8 mouse cellular contexts compared by ENCODE assay signal in the genomic region with DNA sequence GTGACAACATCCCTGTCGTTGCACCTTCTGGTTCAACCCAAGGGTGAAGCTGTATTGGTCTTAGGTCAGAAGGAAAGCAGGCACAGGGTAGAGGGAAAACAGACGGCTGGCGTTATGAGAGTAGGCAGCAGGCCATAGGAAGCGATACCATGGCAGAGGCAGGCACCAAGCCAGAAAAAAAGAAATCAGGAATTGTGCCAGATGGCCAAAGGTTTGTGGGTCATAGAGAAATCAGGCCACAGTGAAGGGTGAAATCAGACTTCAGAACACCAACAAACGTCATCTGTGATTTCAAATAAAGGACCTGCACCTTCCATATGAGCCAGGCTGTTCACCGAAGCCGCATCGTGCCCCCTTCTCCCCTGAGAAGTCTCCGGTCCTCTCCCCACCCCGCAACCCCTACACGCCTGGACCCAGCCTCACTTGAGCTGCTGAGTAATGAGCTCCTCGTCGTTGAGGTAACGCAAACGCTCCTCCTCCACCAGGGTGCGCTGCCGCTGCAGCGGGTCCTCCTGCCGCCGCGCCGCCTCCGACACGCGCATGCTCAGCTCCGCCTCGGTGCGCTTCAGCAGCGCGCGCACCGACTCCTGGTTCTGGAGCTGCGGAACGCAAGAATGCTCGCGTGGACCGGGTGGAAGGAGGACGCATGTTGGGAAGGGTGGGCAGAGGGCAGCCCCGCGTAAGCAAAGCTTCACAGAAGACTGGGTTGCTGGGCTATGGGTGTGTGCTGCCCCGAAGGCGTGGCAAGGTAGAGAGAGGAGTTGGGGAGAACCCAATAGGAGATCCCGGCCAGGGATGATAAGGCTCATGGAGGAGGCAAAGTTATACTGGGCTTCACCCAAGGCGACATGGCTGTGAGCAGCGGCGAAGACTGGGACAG. TPM values are rescaled to one million over a fixed set of nuclear protein-coding genes. Genes with fewer than 3 reads are reported as not detected.
DNase-seq lines count a peak whose midpoint lies in the region; ATAC-seq and TF ChIP-seq lines count a peak whose summit lies in the region.

No protein-coding gene starts in this region.

- TF ChIP-seq CTCF in ES-Bruce4 (IDR thresholded peaks at IDR 0.05; ENCODE audit: low read depth, low read length): peak; percentile 97
- TF ChIP-seq CTCF in heart, postnatal 0 days (IDR thresholded peaks at IDR 0.05; ENCODE audit: low read depth): peak; percentile 97
- TF ChIP-seq CTCF in stomach, postnatal 0 days (IDR thresholded peaks at IDR 0.05; ENCODE audit: low read depth): peak; percentile 98

- no peaks in the 10 kb centered on the region for H3K36me3 ChIP-seq in ES-Bruce4 (ENCODE audit: control insufficient read depth, insufficient read depth, low read length, poor library complexity, severe bottlenecking)
- peaks cover 15% of the 10 kb centered on the region; the same call in 1 of the 2 replicates for H3K36me3 ChIP-seq in forebrain, embryonic 12.5 days (replicated peaks)
- H3K36me3 ChIP-seq in heart, postnatal 0 days (replicated peaks; ENCODE audit: control insufficient read depth, insufficient read depth, low read length): no peaks in the 10 kb centered on the region
- H3K36me3 ChIP-seq in liver, embryonic 15.5 days (replicated peaks): no peaks in the 10 kb centered on the region
- H3K36me3 ChIP-seq in neural tube, embryonic 12.5 days: peaks cover 12% of the 10 kb centered on the region; the same call in 1 of the 2 replicates
- H3K36me3 ChIP-seq in stomach, postnatal 0 days (ENCODE audit: control insufficient read depth, insufficient read depth, low read length): no peaks in the 10 kb centered on the region

- H3K27ac ChIP-seq in ES-Bruce4 (ENCODE audit: insufficient read depth, low read length): no peak overlapping the region
- H3K27ac ChIP-seq in forebrain, embryonic 12.5 days: no peak overlapping the region
- H3K27ac ChIP-seq in heart, postnatal 0 days (ENCODE audit: low read depth): no peak overlapping the region
- no peak overlapping the region for H3K27ac ChIP-seq in liver, embryonic 15.5 days (replicated peaks)
- no peak overlapping the region for H3K27ac ChIP-seq in neural tube, embryonic 12.5 days
- no peak overlapping the region for H3K27ac ChIP-seq in stomach, postnatal 0 days (replicated peaks)

- H3K4me1 ChIP-seq in ES-Bruce4 (ENCODE audit: control insufficient read depth, insufficient read depth, low read length): no peaks in the 10 kb centered on the region
- peaks cover 45% of the 10 kb centered on the region for H3K4me1 ChIP-seq in forebrain, embryonic 12.5 days
- no peaks in the 10 kb centered on the region for H3K4me1 ChIP-seq in heart, postnatal 0 days (ENCODE audit: control insufficient read depth, insufficient read depth)
- peaks cover 29% of the 10 kb centered on the region for H3K4me1 ChIP-seq in liver, embryonic 15.5 days (replicated peaks)
- peaks cover 29% of the 10 kb centered on the region for H3K4me1 ChIP-seq in neural tube, embryonic 12.5 days
- peaks cover 3% of the 10 kb centered on the region; the same call in 1 of the 2 replicates for H3K4me1 ChIP-seq in stomach, postnatal 0 days (replicated peaks; ENCODE audit: control insufficient read depth, insufficient read depth)

- peak; percentile 37; the same call in 1 of the 2 replicates for TF ChIP-seq EP300 in ES-Bruce4 (IDR thresholded peaks at IDR 0.05; ENCODE audit: insufficient read depth, low read depth, low read length)
- TF ChIP-seq EP300 in heart, postnatal 0 days (IDR thresholded peaks at IDR 0.05; ENCODE audit: low read depth): no peak
- TF ChIP-seq EP300 in stomach, postnatal 0 days (optimal IDR thresholded peaks at IDR 0.05): no peak

- H3K9me3 ChIP-seq in ES-Bruce4 (replicated peaks; ENCODE audit: control insufficient read depth, insufficient read depth, low read length, poor library complexity, severe bottlenecking): no peaks in the 10 kb centered on the region
- no peaks in the 10 kb centered on the region for H3K9me3 ChIP-seq in forebrain, embryonic 12.5 days
- no peaks in the 10 kb centered on the region for H3K9me3 ChIP-seq in heart, postnatal 0 days (replicated peaks; ENCODE audit: control insufficient read depth, low read length)
- H3K9me3 ChIP-seq in liver, embryonic 15.5 days (replicated peaks): no peaks in the 10 kb centered on the region
- H3K9me3 ChIP-seq in neural tube, embryonic 12.5 days: no peaks in the 10 kb centered on the region
- H3K9me3 ChIP-seq in stomach, postnatal 0 days (ENCODE audit: control insufficient read depth, low read length): no peaks in the 10 kb centered on the region

- H3K4me2 ChIP-seq in forebrain, embryonic 12.5 days: peak overlapping the region; percentile 85
- H3K4me2 ChIP-seq in heart, postnatal 0 days (ENCODE audit: low read depth, low read length): peak overlapping the region; percentile 82
- peak overlapping the region; percentile 86 for H3K4me2 ChIP-seq in liver, embryonic 15.5 days
- peak overlapping the region; percentile 65 for H3K4me2 ChIP-seq in neural tube, embryonic 12.5 days (replicated peaks)
- H3K4me2 ChIP-seq in stomach, postnatal 0 days (replicated peaks; ENCODE audit: low read depth): peak overlapping the region; percentile 77

- H3K4me3 ChIP-seq in ES-Bruce4 (ENCODE audit: low read depth, low read length): peak overlapping the region; percentile 95
- H3K4me3 ChIP-seq in forebrain, embryonic 12.5 days (replicated peaks): peak overlapping the region; percentile 41
- H3K4me3 ChIP-seq in heart, postnatal 0 days (ENCODE audit: low read depth, low read length): peak overlapping the region; percentile 45
- H3K4me3 ChIP-seq in liver, embryonic 15.5 days (replicated peaks): peak overlapping the region; percentile 57
- H3K4me3 ChIP-seq in neural tube, embryonic 12.5 days: peak overlapping the region; percentile 35
- H3K4me3 ChIP-seq in stomach, postnatal 0 days (ENCODE audit: low read depth, low read length): peak overlapping the region; percentile 38

- peak; percentile 78 for DNase-seq in c-Kit-positive CD71-positive TER-119-positive erythroid progenitor cells, embryonic 14.5 days (ENCODE audit: low spot score)
- peak; percentile 83 for DNase-seq in heart, postnatal 0 days (ENCODE audit: low spot score)
- DNase-seq in kidney, postnatal 4 days: peak; percentile 94 to 95
- DNase-seq in stomach, postnatal 0 days (ENCODE audit: low spot score): peak; percentile 92

- H3K27me3 ChIP-seq in ES-Bruce4 (ENCODE audit: control insufficient read depth, insufficient read depth, low read length, poor library complexity, severe bottlenecking): peaks cover 8% of the 10 kb centered on the region; the same call in 1 of the 2 replicates
- peaks cover 55% of the 10 kb centered on the region for H3K27me3 ChIP-seq in forebrain, embryonic 12.5 days
- peaks cover 60% of the 10 kb centered on the region for H3K27me3 ChIP-seq in heart, postnatal 0 days (ENCODE audit: control insufficient read depth, insufficient read depth, low read length)
- peaks cover 86% of the 10 kb centered on the region for H3K27me3 ChIP-seq in liver, embryonic 15.5 days
- peaks cover 52% of the 10 kb centered on the region for H3K27me3 ChIP-seq in neural tube, embryonic 12.5 days (replicated peaks)
- peaks cover 15% of the 10 kb centered on the region; the same call in 1 of the 2 replicates for H3K27me3 ChIP-seq in stomach, postnatal 0 days (ENCODE audit: control insufficient read depth, insufficient read depth, low read length)

- peak overlapping the region; percentile 69 for H3K9ac ChIP-seq in ES-Bruce4 (ENCODE audit: low read depth, poor library complexity, severe bottlenecking)
- H3K9ac ChIP-seq in forebrain, embryonic 12.5 days: peak overlapping the region; percentile 58; the same call in 1 of the 2 replicates
- H3K9ac ChIP-seq in heart, postnatal 0 days (replicated peaks; ENCODE audit: low read depth, low read length): no peak overlapping the region
- no peak overlapping the region for H3K9ac ChIP-seq in liver, embryonic 15.5 days
- H3K9ac ChIP-seq in neural tube, embryonic 12.5 days: peak overlapping the region; percentile 41; the same call in 1 of the 2 replicates
- H3K9ac ChIP-seq in stomach, postnatal 0 days (ENCODE audit: low read length): 0 out of 2 replicates have a peak overlapping the region, but pooled peaks have one; percentile 4

- TF ChIP-seq POLR2A in ES-Bruce4 (IDR thresholded peaks at IDR 0.05; ENCODE audit: insufficient read depth, low read length): no peak

- WGBS in forebrain, embryonic 12.5 days: 8% methylated on average over 46 of the region's 46 CpGs
- WGBS in heart, postnatal 0 days: 5% methylated on average over 46 of the region's 46 CpGs
- 6% methylated on average over 46 of the region's 46 CpGs for WGBS in liver, embryonic 15.5 days (ENCODE audit: insufficient replicate concordance)
- 7% methylated on average over 46 of the region's 46 CpGs for WGBS in neural tube, embryonic 12.5 days
- 8% methylated on average over 46 of the region's 46 CpGs for WGBS in stomach, postnatal 0 days

- peak; percentile 71 for ATAC-seq in forebrain, embryonic 12.5 days (ENCODE audit: low FRiP score)
- peak; percentile 75 for ATAC-seq in heart, postnatal 0 days (ENCODE audit: insufficient read depth, low read depth)
- peak; percentile 57; the same call in 1 of the 2 replicates for ATAC-seq in liver, embryonic 15.5 days (ENCODE audit: insufficient read depth)
- ATAC-seq in neural tube, embryonic 12.5 days (ENCODE audit: low FRiP score, low read depth): peak; percentile 60
- peak; percentile 66 for ATAC-seq in stomach, postnatal 0 days (ENCODE audit: low FRiP score, low TSS enrichment)

RNA-seq across cellular contexts. Expression of a gene that starts 31.5 kb away (rescaled TPM):
- not detected in 2 replicates for polyA plus RNA-seq in ES-Bruce4 (2011; ENCODE audit: insufficient read depth, insufficient read length, low read depth, missing spikeins)
- 0.50 and 0.79 TPM in 2 replicates for polyA plus RNA-seq in forebrain, embryonic 12.5 days (2016; fragmentation: Nextera tagmentation; extraction: Ambion mirVana)
- not detected in 2 replicates for total RNA-seq in heart, postnatal 0 days (2014; rRNA removed; ENCODE audit: low replicate concordance)
- 0.45 TPM in 2 replicates for polyA plus RNA-seq in heart, postnatal 0 days (2015; fragmentation: Nextera tagmentation; extraction: Ambion mirVana)
- 0.39 and 0.61 TPM in 2 replicates for polyA plus RNA-seq in liver, embryonic 15.5 days (2015; fragmentation: Nextera tagmentation; extraction: Ambion mirVana)
- polyA plus RNA-seq in neural tube, embryonic 12.5 days (2016; fragmentation: Nextera tagmentation; extraction: Ambion mirVana): 0.66 and 0.87 TPM in 2 replicates
- polyA plus RNA-seq in stomach, postnatal 0 days (2015; fragmentation: Nextera tagmentation; extraction: Ambion mirVana): 0.16 and 0.25 TPM in 2 replicates

RNA-seq across cellular contexts. Expression of a gene that starts 44.4 kb away (rescaled TPM):
- polyA plus RNA-seq in ES-Bruce4 (2011; ENCODE audit: insufficient read depth, insufficient read length, low read depth, missing spikeins): 7.7 and 8.3 TPM in 2 replicates
- polyA plus RNA-seq in forebrain, embryonic 12.5 days (2016; fragmentation: Nextera tagmentation; extraction: Ambion mirVana): 5.2 and 5.7 TPM in 2 replicates
- total RNA-seq in heart, postnatal 0 days (2014; rRNA removed; ENCODE audit: low replicate concordance): not detected in 2 replicates
- polyA plus RNA-seq in heart, postnatal 0 days (2015; fragmentation: Nextera tagmentation; extraction: Ambion mirVana): 0.04 TPM in 1 of 2 replicates, not detected in the other
- polyA plus RNA-seq in liver, embryonic 15.5 days (2015; fragmentation: Nextera tagmentation; extraction: Ambion mirVana): 0.02 TPM in 1 of 2 replicates, not detected in the other
- 6.4 and 7.9 TPM in 2 replicates for polyA plus RNA-seq in neural tube, embryonic 12.5 days (2016; fragmentation: Nextera tagmentation; extraction: Ambion mirVana)
- polyA plus RNA-seq in stomach, postnatal 0 days (2015; fragmentation: Nextera tagmentation; extraction: Ambion mirVana): 0.49 and 0.50 TPM in 2 replicates

Comparison
In these comparisons a context has a peak if more than half of its experiments do, and no peak if none do; other contexts are left out.
1. H3K4me3 ChIP-seq: peak in every context shown above with its lines; median percentile 95 in ES-Bruce4; 57 in liver, embryonic 15.5 days; 45 in heart, postnatal 0 days; 41 in forebrain, embryonic 12.5 days; 38 in stomach, postnatal 0 days; 35 in neural tube, embryonic 12.5 days.
2. H3K9ac ChIP-seq: peak in ES-Bruce4 (single experiment), forebrain, embryonic 12.5 days (single experiment), neural tube, embryonic 12.5 days (single experiment) and stomach, postnatal 0 days (single experiment); none in heart, postnatal 0 days (single experiment) and liver, embryonic 15.5 days (single experiment).
3. Peak in every context shown above with its lines, with median percentiles within 50 percentile points of each other: CTCF ChIP-seq, DNase-seq, ATAC-seq and H3K4me2 ChIP-seq.